Mouse (Mus musculus): ENCODE data around the gene Zfp507.

- TF ChIP-seq CTCF (IDR thresholded peaks at IDR 0.05; ENCODE audit: low read depth) (no peak), EP300 (IDR thresholded peaks at IDR 0.05; ENCODE audit: low read depth) (no peak)
Observed at GRCm38 (mm10) chr7:35729621-35730031, 73.2 kb downstream of the Zfp507 start.

Measured in liver, embryonic 14.5 days (tissue).